Mouse (Mus musculus): ENCODE measurements around the gene Tal1. TPM values are rescaled to one million over a fixed set of nuclear protein-coding genes. Genes with fewer than 3 reads are reported as not detected.

Tal1 gene
- total RNA-seq, 2 experiments from 2014 or later: 2.3 to 3.7 TPM

DNA sequence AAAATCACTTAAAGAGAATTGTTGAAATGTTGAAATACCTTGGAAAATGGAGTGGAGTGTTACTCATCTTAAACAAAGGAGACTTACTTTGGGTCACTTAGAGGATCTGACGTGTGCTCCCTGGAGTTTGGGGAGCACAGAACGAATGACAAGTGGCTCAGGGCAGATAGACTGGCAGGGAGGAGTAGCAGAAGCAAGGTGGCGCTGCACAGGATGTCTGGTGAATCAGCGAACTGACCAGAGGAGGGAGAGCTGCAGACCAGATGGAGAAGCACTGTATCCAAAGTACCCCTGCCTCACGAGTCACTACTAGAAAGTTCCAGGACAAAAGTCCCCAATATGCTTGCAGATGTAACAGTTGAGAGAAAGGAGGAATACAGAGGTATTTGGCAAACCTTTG is 57.0 kb downstream of the Tal1 start:
- DNase-seq: no peak

DNA sequence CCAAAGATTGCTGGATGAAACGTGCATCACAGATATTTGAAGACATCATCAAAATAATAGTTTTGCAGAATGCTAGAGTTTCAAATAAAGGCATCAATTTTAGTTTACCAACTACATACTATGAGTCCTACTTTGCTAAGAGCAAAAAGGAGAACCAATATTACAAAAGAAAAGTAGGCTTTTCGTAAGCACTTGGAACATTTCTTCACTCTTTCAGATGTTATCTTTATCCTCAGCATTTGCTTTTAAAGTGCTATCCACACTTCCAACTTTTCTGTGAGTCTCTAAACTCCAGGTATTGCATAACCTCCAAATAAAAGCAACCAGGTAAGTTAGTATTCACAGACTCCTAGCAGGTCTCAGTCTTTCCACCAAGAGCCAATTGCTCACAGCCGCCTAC is 63.4 kb downstream of the Tal1 start:
- DNase-seq: no peak

DNA sequence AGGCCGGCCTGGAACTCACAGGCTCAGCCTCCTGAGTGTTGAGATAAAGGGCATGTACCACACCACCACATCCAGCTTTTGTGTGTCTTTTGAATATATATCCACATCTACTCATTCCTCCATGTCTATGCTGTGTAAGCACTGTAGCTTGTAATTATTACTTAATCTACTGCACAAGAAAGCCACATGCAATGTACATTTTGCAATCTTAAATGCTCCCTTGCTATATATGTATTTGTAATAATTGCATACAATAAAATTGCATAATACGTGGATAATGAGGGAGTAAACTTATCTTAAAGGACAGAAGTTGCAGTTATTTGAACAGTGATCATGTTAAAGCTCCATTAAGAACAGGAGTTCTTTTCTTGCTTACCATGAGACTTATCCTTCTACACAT is 64.9 kb downstream of the Tal1 start:
- DNase-seq: no peak

Other genes with a start within 250 kb of the Tal1 start
- not detected for gene Gm12830, start 234.7 kb upstream of the Tal1 start, total RNA-seq (2021)
- gene Foxd2, start 147.6 kb upstream of the Tal1 start, total RNA-seq (2021): under 1 TPM; 0.35 to 0.49 TPM
- not detected for gene Foxe3, start 130.4 kb upstream of the Tal1 start, total RNA-seq (2021)
- 10 to 100 TPM; 36.5 to 36.6 TPM for gene Cmpk1, start 69.2 kb upstream of the Tal1 start, total RNA-seq (2021)
- under 1 TPM; 0.20 to 0.23 TPM for gene Stil, start 56.3 kb upstream of the Tal1 start, total RNA-seq (2021)
- gene Pdzk1ip1, start 32.3 kb downstream of the Tal1 start, total RNA-seq (2021): under 1 TPM; 0.42 to 0.67 TPM
- gene Cyp4x1, start 77.9 kb downstream of the Tal1 start, total RNA-seq (2021): not detected
- gene Cyp4a29, start 185.7 kb downstream of the Tal1 start, total RNA-seq (2021): not detected
- gene Cyp4a12a, start 242.6 kb downstream of the Tal1 start, total RNA-seq (2021): under 1 TPM in 1 of 2 experiments, not detected in 1; 0.15 TPM